Mouse (Mus musculus): ENCODE results near the gene Nt5c3b. TPM values are rescaled to one million over a fixed set of nuclear protein-coding genes. Genes with fewer than 3 reads are reported as not detected.

Nt5c3b gene
- polyA plus RNA-seq, 3 experiments from 2014 or later = 124 to 134 (median 127) TPM

DNA sequence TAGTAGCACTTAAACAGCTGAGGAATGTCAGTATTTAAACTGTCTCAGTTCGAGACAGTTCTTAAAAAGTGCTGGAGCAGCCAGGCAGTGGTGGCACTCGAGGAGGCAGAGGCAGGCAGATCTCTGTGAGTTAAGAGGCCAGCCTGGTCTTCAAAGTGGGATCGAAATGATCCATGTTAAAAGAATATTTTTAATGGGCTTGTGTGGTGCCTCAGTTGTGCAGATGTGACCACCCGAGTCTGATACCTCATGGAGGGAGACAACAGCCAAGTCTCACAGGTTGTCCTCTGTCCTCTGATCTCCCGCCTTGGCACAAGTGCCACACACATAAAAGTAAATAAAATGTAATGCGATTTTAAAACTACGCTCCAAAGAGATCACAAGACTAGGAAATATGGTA, 43.1 kb downstream of the Nt5c3b start:
- no peak for ATAC-seq

DNA sequence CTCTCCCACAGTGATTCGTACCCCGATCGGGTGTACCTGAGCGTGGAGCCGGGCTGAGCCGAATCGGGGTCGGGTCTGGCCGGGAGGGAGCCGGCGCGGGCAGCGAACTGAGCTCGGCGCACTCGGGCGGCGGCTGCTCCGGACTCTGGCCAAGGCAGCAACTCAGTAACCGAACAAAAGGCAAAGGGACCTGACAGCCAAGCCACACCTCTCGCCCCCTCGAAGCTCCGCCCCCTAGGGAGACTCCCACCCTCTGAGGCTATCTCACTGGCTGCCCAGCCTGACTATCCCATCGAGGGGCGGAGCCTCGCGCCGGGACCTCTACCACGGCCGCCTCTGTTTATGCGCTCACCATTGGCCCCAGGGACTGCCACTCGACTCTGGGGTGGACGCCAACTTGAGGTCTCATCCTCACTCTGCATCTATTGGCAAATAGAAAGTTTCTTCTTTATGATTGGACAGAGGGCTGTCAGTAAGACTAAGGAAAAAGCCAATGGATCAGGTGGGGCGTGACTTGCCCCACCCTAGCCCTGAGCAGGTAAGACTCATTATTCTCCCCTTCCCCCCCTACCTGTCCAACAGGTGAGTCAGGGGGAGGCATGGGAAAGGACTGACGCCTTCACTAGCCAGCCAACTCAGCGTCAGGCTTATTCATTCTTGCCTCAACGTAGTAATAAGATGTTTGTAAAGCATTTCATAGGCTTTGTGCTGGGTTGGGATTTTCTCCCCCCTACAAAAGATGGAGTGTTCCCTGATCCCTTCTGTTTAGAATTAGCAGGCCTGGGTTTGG, 43.8 kb downstream of the Nt5c3b start, which contains the start of gene Jup:
Gene Jup (minus strand): TSS at position 164 of the 790 bp plus-strand sequence.
- peak; percentile 60 for ATAC-seq

DNA sequence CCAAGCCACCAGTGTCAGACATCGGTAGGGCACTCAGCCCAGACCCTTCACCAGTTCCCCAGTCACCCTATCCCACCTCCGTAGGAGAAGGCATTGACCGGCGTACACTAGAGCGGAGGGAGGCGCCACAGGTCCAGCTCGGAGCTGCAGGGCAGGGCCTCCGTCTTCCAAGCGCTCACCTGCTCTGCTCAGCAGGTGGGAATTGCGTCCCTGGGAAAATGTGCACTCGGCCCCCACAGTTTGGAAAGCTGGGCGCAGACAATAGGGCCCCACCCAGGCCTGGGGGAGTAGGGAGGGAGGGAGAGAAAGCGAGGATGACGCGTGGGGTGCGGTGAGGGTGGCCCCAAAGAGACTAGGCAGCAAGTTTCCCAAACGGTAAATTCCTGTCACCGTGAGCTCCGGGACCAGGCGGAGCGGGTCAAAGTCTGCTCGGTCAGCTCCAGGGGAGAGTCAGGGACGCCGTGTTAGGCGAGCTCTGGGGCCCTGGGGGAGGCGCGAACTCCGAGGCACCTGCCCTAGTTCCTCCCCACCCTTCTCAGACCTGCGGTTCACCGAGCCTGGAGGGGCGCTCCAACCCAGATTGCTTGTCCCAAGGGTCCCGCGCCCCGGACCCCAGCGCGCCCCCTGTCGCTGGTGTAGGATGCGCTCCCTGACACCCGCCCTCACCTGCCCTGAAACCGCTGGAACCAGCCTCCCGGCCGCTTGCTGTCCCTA, 44.6 kb downstream of the Nt5c3b start:
- no peak for ATAC-seq

DNA sequence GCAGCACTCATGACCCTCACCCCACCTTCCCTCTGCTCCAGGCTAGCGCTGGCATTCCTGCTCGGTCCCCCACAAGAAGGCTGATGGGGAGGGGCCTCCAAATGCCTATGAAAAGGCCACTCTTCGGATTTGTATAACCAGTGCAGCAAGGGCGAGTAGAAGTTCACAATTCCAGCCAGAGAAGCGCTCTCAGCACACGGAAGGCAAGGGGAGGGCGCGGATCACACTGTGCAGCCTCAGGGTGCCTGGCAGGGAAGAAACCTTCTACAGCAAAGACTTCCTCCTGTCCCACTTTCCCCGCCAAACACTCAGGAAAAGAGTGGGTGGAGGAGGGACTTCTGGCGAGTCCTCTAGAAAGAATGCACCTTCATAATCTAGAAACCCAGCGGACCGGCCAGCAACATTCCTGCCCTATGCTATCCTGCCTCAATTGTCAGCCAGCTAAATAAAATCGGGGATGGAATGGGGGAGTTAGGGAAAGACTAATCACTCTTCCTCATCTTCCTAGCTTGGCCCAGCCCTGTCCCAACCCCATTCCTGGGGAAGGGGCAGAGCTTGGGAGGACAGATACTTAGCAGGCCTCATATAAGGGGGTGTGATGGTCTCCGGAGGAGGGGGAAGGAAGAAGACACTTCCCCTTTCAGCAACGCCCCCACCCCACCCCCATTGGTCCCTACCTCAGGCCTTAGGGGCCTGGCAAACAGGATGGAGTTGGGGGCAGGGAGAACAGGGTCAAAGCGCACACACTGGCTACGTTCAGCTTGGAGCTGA, 45.6 kb downstream of the Nt5c3b start:
- ATAC-seq = no peak

DNA sequence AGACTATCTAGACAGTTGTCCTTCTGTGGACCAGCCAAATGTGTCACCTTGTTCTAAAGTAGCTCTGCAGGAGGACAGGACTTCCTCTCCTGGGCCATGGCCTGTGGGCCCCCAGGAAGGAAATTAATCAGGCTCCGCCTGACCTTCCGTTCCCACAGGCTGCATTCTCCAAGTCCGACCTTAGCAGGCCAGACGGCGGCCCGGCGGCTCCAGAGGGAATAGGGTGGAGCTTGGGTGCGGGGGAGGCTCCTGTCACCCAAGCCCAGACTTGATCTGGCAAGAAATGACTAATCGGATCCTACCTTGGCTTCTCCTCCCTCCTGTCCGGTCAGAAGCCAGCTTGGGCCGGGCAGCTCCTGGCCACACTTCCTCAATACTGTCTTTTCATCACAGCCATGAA, 46.4 kb downstream of the Nt5c3b start:
- ATAC-seq = no peak

DNA sequence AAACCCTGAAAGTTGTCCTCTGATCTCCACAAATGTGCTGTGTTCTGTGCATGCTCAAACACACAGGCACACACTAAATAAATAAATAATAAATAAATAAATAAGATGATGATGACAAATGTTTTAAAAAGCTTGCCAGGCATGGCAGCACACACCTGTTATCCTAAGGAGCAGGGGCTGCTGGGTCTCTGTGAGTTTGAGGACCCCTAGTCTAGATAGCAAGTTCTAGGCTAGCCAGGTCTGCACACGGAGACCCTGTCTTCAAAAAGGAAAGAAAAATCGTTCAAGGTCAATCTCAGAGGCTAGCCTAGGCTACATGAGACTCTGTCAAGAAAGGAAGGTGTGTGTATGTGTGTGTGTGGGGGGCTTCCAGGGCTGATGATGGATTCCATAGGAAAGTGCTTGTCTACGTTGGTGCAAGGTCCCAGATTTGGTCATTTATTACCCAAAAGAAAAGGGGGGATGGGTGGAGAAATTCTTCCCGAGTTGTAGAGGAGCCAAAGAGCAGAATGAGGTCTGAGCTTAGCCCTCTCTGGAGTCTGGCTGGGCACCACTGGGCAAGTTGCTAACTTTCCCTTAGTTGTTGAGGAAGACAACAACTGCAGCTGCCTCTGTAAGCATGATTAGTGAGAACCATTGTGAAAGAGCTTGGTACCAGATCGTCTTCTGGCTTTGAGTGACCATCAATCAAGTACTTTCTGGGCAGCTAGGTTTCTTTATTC, 47.1 kb downstream of the Nt5c3b start:
- no peak for ATAC-seq

DNA sequence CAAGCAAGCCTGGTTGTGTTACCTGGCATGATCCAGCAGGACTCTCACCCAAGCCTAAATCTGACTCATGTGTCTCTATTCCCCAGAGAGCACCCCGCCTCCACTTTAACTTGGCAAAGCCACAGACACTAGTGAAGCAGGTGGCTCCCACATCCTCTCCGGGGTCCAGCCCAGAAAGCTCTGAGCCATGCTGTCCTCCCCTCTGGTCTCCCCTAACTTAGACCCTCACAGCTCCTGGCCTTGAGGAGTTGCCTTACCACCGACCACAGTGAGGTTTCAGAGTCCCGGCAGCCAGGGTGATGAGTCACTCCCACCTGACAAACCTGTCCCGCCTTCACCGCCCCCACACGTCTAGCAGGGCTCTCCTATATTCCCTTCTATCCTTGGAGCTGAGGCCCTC, 47.9 kb downstream of the Nt5c3b start:
- no peak for ATAC-seq

DNA sequence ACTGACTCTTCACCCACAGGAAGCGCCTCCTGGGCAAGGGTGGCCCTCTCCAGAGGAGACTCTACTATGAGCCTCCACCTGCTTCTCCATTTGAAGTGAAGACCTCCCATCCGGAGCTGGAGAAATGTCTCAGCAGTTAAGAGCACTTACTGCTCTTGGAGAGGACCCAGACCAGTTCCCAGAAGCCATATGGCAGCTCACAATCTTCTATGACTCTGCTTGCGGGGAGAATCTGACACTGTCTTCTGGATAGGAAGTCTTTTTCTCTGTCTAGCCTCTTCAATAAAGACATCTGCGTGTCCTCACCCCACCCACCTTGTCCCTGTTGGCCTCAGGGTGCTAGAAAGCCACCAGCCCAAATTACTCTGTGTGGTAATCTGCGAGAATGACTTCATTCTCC, 48.6 kb downstream of the Nt5c3b start:
- ATAC-seq = no peak

DNA sequence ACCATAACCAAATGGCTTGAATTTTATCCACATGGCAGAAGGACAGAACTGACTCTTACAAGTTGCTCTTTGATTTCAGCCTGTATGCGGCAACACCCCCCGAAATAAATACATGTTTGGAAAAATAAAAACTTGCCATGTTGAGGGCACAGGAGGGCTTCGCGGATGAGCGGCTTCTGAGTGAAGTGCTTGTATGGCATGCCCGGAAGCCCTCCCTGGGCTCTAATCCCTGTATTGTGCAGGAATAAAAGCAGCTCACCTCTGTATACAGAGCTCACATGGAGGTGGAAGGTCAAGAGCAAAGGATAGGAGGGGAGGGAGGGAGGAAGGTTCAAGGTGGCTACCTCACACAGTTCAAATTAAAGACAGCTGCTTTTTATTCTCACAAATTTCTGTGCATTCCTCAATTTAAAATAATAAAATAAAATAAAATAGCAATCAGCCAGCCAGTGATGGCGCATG, 49.7 kb downstream of the Nt5c3b start:
- ATAC-seq = no peak

DNA sequence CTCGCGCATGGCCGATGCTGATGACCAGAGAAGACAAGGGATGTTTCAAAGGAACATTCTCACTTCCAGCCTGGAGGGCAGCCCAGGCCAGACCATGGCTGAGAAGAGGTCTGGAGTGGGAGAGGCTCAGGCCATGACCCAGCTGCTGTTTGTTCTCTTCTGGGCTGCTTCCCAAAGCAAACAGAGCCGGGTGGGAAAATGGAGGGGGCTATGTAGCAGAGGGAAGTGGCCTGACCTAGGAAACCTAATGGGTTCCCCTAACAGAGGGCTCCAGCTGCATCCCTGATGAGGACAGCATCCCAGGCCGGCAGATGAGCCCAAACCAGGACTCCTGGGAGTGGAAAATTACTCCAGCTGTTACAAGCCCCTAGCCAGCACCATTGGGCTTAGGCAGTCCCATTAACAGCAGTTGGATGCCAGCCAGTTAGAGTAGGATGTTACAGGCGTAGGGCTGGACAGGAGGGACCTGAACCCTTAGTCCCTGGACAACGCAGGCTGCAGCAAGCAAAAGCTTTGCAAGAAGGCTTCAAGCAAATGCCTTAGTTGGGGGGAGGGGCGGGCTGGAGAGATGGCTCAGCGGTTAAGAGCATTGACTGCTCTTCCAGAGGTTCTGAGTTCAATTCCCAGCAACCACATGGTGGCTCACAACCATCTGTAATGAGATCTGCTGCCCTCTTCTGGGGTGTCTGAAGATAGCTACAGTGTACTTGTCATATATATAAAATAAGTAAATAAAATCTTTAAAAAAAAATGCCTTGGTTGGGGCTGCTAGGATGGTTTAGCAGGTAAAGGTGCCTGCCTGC, 50.3 kb downstream of the Nt5c3b start:
- ATAC-seq = no peak

DNA sequence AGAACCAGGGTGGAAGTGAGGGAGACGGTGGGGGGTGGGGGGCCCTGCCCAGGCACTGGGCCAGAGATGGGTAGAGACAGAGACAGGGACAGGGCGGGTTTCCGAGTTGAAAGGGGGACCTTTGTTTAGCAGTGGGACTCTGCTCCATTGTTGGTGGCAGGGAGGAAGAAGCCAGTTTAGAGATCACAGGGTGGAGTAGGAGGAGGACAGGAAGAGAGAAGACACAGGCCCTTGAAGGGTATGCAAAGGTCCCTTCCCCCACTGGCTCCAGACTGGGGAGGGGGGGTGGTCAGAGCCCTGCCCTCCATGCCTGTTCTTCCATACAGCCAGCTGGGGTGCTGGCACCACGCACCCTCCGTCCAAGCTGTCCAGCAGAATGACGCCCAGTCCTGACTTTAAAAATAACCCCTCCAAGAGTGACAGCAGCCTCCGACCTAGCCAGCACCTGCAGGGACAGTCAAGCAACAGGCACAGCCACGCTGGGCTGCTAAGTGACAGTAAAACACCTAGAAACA, 51.6 kb downstream of the Nt5c3b start:
- ATAC-seq = no peak

DNA sequence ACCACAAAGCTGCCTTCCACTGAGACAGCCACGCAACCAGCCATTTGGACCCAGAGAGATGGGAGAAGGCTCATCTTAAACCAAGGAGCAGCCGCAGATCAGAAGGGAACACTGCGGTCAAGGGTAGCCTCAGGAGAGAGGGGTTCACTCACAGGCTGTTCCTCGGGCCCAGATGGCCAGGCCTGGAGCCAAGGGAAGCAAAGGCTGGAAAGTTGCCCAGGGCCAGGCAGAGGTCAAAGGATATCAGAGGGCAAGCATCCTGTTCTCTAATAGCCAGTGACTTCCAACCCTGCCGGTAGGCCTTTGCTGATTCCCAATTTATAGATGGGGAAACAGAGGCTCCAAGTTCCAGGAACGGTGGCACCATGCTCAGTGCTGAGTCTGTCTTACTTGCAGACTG, 53.0 kb downstream of the Nt5c3b start:
- no peak for ATAC-seq

DNA sequence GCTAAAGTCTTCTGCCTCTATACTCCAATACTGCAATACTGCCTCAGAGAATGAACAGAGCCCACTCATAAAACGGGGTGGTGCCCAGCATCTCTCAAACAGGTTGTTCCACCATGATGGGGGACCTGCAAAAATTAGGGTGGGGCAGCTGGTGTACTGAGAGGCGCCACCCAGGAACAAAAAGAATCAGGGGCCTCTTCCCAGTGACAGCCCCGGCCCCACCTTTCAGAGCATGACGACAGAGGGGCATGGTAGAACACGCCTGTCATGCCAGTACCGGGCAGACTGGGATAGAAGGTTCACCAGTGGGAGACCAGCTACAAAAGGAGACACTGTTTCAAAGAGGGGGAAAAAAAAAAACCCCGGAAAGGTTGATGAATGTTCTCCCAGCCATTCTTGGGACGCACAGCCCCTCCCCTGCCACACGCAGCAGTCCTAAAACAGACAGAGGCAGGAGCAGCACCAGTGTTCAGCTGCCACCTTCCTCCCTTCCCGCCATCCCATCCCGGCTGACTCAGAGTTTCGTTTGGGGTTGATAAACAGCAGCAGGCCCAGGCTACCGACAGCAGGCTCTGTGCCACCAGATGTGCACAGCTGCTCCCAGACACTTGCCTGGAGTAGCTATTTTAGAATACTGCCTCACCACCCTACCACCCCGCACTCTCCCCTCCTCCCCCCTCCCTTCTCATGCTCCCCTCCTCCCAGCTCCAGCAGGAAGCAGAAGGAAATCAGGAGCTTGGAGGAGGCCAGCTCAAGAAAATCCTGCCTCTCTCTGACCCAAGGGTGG, 53.8 kb downstream of the Nt5c3b start:
- no peak for ATAC-seq

DNA sequence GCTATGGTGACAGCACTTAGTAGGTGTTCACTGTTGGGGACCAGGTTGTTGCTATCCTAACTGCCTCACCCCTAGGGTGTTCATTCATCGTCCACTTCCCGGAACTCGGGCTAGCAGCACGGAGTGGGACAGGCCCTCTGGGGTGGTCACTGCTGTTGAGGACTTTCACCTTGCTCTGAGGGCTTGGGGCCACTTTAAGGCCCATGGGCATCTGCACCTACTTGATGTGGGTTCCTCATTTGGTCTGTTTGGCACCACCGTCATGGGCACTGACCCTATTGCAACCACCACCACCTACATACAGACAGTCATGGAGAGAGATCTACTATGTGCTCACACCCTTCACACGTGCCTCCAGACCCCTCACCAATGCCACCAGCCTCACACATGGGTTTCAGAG, 54.5 kb downstream of the Nt5c3b start:
- no peak for ATAC-seq

DNA sequence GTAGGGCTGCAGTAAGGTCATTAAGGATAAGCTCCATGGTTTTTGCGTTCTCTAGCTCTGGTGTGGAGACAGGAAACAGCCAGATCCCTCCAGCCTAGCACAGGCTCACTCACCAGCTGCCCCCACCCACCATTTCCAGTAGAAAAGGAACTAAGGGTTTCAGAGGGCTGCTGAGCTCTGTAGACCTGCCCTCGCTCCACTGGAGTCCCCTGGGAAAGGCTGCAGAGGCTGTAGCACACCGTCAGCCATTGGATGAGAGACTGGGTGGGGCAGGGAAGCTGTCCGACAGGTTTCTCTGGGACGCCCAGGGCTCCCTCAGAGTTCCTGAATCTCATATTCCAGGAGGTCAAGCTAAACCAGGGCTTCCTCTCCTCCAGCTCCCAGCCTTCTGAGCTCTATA, 55.0 kb downstream of the Nt5c3b start:
- ATAC-seq = no peak

DNA sequence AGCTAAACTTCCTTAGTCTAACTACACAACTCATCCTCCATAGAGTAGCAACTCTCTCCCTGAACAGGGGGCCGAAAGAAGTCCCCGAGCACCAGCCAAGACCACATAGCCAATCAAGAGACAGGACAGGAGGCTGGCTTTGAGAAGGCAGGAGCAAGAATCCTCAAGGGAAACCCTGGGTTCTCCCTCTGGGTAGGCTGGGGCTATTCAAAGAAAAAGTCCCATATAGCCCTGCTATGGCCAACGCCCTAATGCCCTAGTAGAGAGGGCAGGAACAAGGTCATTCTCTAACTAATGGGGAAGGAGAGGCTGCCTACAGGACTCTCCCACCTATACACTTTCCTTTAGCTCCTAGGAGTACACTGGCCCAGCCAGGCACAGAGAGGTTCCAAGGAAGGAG, 56.6 kb downstream of the Nt5c3b start:
- ATAC-seq = no peak

DNA sequence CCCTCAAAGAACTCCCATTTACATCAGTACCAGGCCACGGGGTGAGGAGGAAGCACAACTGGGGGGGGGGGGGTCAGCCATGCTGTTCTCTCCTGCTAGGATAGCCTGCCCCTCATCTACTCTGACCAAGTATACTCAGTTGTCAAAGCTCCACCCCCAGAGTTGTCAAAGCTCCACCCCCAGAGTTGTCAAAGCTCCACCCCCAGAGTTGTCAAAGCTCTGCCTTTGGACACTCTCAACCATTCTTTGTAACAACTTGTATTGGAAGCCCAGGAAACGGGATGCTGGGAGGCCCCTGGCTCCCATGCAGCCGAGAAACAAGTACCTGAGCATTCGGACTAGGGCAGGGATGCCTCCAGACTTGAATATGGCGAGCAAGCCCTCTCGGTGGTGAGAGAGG, 58.9 kb downstream of the Nt5c3b start:
- no peak for ATAC-seq

DNA sequence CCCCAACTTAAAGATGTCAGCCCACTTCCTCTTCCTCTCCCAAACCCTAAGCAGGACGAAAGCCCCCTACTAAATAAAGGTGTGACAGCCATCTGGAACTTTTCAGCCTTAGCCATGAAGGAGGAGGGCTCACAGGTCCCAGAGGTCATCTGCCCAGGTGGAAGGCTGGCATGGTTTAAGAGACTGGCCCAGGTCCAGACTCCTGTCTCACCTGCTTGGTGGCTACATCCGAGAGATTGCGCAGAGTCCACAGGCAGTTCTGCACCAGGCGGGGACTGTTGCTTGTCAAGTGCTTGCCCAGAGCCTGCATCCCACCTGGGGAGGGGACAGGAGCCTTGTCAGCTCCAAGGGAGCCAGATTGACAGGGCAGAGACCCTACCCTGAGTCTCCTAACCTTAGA, 62.3 kb downstream of the Nt5c3b start:
- ATAC-seq = no peak

DNA sequence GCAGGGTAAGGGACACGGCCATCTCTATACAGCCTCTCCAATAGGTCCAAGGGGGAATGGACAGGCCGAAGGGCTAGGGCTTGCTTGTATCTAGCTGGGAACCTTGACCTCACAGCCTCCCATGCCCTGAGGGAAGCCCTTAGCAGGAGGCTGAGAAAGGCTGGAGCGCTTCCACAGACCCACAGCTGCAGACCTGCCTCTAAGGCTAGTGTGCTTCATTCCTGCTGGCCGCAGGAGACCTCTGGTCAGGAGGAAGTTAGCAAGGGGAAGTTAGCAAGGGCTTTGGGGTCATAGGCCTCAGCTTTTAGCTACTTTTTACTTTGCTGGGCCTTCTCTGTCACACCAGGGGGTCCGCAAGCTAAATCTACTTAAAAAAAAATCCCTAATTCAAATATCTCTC, 63.2 kb downstream of the Nt5c3b start:
- no peak for ATAC-seq

DNA sequence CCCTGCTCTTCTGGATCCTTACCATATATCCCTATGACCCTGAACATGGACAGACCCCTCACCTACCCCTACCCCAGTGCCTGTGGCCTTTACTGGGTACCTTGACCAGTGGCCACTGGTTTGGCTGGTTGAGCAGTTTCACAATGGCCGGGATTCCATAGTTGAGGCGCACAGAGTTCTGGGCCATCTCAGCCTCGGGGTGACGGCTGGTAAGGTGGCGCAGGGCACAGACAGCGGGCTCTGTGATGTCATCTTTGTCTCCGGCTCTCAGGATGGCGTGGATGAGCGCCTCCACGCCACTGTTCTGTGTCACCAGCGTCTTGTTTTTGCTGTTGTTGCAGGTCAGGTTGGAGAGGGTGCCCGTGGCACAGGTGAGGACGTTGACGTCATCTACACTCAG, 63.6 kb downstream of the Nt5c3b start:
- no peak for ATAC-seq
